Mouse (Mus musculus): ENCODE results near the gene Cd2ap. TPM values are rescaled to one million over a fixed set of nuclear protein-coding genes. Genes with fewer than 3 reads are reported as not detected.

The Cd2ap gene
- polyA plus RNA-seq, 1 experiment, result 19.1 TPM

GRCm38 (mm10) chr17:42752173-42752572, 124.3 kb downstream of the Cd2ap start:
- H3K4me3 ChIP-seq (ENCODE audit: insufficient read depth, low read depth, low read length), result no peak overlapping the region
- 62% methylated on average over 2 of the region's 2 CpGs for WGBS
- no peaks in the 10 kb centered on the region for H3K36me3 ChIP-seq (ENCODE audit: control insufficient read depth, insufficient read depth, low read length)
- no peaks in the 10 kb centered on the region for H3K27me3 ChIP-seq (replicated peaks; ENCODE audit: control insufficient read depth, insufficient read depth, low read length)
- TF ChIP-seq CTCF (conservative IDR thresholded peaks at IDR 0.05; ENCODE audit: insufficient read depth, insufficient read length, low read depth, low read length) (no peak), POLR2A (IDR thresholded peaks at IDR 0.05; ENCODE audit: low read depth, low read length) (no peak)
- no peak overlapping the region for H3K27ac ChIP-seq (ENCODE audit: insufficient read depth, low read depth, low read length)
- DNase-seq, result peak; percentile 74
- peaks cover 5% of the 10 kb centered on the region; the same call in 1 of the 2 replicates for H3K4me1 ChIP-seq (ENCODE audit: control insufficient read depth, insufficient read depth, low read length)

- no peaks in the 10 kb centered on the region for H3K36me3 ChIP-seq (ENCODE audit: control insufficient read depth, insufficient read depth, low read length)
- 82% methylated on average over 6 of the region's 6 CpGs for WGBS
- H3K27me3 ChIP-seq (replicated peaks; ENCODE audit: control insufficient read depth, insufficient read depth, low read length), result no peaks in the 10 kb centered on the region
- TF ChIP-seq CTCF (conservative IDR thresholded peaks at IDR 0.05; ENCODE audit: insufficient read depth, insufficient read length, low read depth, low read length) (no peak), POLR2A (IDR thresholded peaks at IDR 0.05; ENCODE audit: low read depth, low read length) (no peak)
- H3K27ac ChIP-seq (ENCODE audit: insufficient read depth, low read depth, low read length), result no peak overlapping the region
- H3K4me1 ChIP-seq (ENCODE audit: control insufficient read depth, insufficient read depth, low read length), result no peaks in the 10 kb centered on the region
- no peak for DNase-seq
- H3K4me3 ChIP-seq (ENCODE audit: insufficient read depth, low read depth, low read length), result no peak overlapping the region
Measured at GRCm38 (mm10) chr17:42745657-42746420, 130.6 kb downstream of the Cd2ap start.

Other genes starting within 250 kb of the Cd2ap start
- 0.08 and 0.20 TPM in 2 replicates for gene Adgrf4, start 184.4 kb downstream of the Cd2ap start, polyA plus RNA-seq (2012; rRNA removed)
- 0.08 and 0.19 TPM in 2 replicates for gene Adgrf2, start 134.5 kb downstream of the Cd2ap start, polyA plus RNA-seq (2012; rRNA removed)
- gene Tnfrsf21, start 139.9 kb upstream of the Cd2ap start, polyA plus RNA-seq (2012; rRNA removed), result 178 and 213 TPM in 2 replicates